Mouse (Mus musculus): Measurements from ENCODE around the gene Glis2.

GRCm38 (mm10) chr16:4655764-4656570 lies 61.5 kb downstream of the Glis2 start:
- TF ChIP-seq POLR2A (IDR thresholded peaks at IDR 0.05; ENCODE audit: insufficient read length, low read depth) (no peak), MYOG (IDR thresholded peaks at IDR 0.05; ENCODE audit: control insufficient read depth in 1 of 3, insufficient read depth in 1 of 3, insufficient read length in 2 of 3, low read depth in 2 of 3) (no peak), E2F4 (IDR thresholded peaks at IDR 0.05; ENCODE audit: insufficient read depth) (no peak), POLR2AphosphoS2 (IDR thresholded peaks at IDR 0.05; ENCODE audit: insufficient read length, low read depth) (no peak), TCF12 (IDR thresholded peaks at IDR 0.05; ENCODE audit: insufficient read depth, poor library complexity, severe bottlenecking) (no peak), USF1 (IDR thresholded peaks at IDR 0.05; ENCODE audit: low read depth) (no peak), MAX (IDR thresholded peaks at IDR 0.05; ENCODE audit: low read depth) (no peak), TCF3 (IDR thresholded peaks at IDR 0.05; ENCODE audit: insufficient read length, low read depth) (no peak), MYOD1 (IDR thresholded peaks at IDR 0.05; ENCODE audit: control insufficient read depth in 1 of 3, insufficient read length in 2 of 3, low read depth in 2 of 3) (peak in 1 of 3 experiments; percentile 3), SRF (IDR thresholded peaks at IDR 0.05; ENCODE audit: control insufficient read depth, insufficient read length, low read depth) (no peak), CEBPB (IDR thresholded peaks at IDR 0.05; ENCODE audit: insufficient read depth, poor library complexity, severe bottlenecking) (no peak)

All from myocyte (in vitro differentiated cells).